Mouse (Mus musculus) embryonic facial prominence, embryonic 14.5 days (tissue): ENCODE results near the gene Ift57. TPM values are rescaled to one million over a fixed set of nuclear protein-coding genes. Genes with fewer than 3 reads are reported as not detected.

Experiments used
- ATAC-seq: fragments of 200-750 bp; cut with Nextera tagmentation; 2 replicates; pipeline ENCODE4 v1.8.0; 2017; ENCODE audit warnings: low read depth, moderate number of reproducible peaks, moderate TSS enrichment
- DNase-seq: peaks from one replicate; pipeline ENCODE4 v3.0.0-alpha.2; 2015; ENCODE audit warnings: low spot score
- H3K27ac ChIP-seq: fragments of 300-500 bp; sonication (generic); replicated peaks from 2 replicates; pipeline ENCODE4 v1.5.1; 2014; ENCODE audit warnings: low read depth, mild to moderate bottlenecking, low read length, moderate library complexity
- H3K27me3 ChIP-seq: fragments of 300-500 bp; sonication (generic); replicated peaks from 2 replicates; pipeline ENCODE4 v1.6.1; 2014; ENCODE audit warnings: low read length; ENCODE audit not compliant: control insufficient read depth, insufficient read depth
- H3K36me3 ChIP-seq: fragments of 300-500 bp; sonication (generic); 2 replicates; pipeline ENCODE4 v1.6.1; 2014; ENCODE audit warnings: low read length, mixed read lengths; ENCODE audit not compliant: control insufficient read depth, insufficient read depth
- H3K4me1 ChIP-seq: fragments of 300-500 bp; sonication (generic); 2 replicates; pipeline ENCODE4 v1.6.1; 2014; ENCODE audit warnings: antibody characterized with exemption, low read length; ENCODE audit not compliant: control insufficient read depth, insufficient read depth
- H3K4me2 ChIP-seq: fragments of 300-500 bp; sonication (generic); 2 replicates; pipeline ENCODE4 v1.6.1; 2014; ENCODE audit warnings: low read depth, mild to moderate bottlenecking, low read length, moderate library complexity, mixed read lengths
- H3K4me3 ChIP-seq: fragments of 300-500 bp; sonication (generic); 2 replicates; pipeline ENCODE4 v1.5.1; 2014; ENCODE audit warnings: low read depth, mild to moderate bottlenecking, low read length
- H3K9ac ChIP-seq: fragments of 300-500 bp; sonication (generic); 2 replicates; pipeline ENCODE4 v1.6.1; 2014; ENCODE audit warnings: low read depth, mild to moderate bottlenecking, low read length, moderate library complexity, mixed read lengths
- H3K9me3 ChIP-seq: fragments of 300-500 bp; sonication (generic); 2 replicates; pipeline ENCODE4 v1.6.1; 2016; ENCODE audit warnings: low read length; ENCODE audit not compliant: control insufficient read depth
- WGBS: fragments of 180-500 bp; shearing (Covaris S2); extraction: QIAGEN DNeasy Blood & Tissue Kit; methylation state at CpG from one replicate; pipeline ENCODE4 v1.1.7; 2014; 5-methylcytosine and 5-hydroxymethylcytosine counted together
- polyA plus RNA-seq: library from polyadenylated mRNA; unstranded; fragments of >200 nt; fragmentation: Nextera tagmentation; extraction: Ambion mirVana; gene quantifications from 2 replicates; pipeline ENCODE4 v1.2.1, GENCODE M21; 2014

Ift57 gene
- polyA plus RNA-seq, 1 experiment from 2014 or later: 31.0 TPM

- Histone ChIP-seq H3K4me3 (no peak overlapping the region), H3K36me3 (no peaks in the 10 kb centered on the region), H3K4me2 (no peak overlapping the region), H3K4me1 (no peaks in the 10 kb centered on the region), H3K9ac (no peak overlapping the region), H3K9me3 (no peaks in the 10 kb centered on the region), H3K27ac (no peak overlapping the region), H3K27me3 (no peaks in the 10 kb centered on the region)
- DNase-seq: no peak
- no peak for ATAC-seq
- 85% methylated on average over 22 of the region's 22 CpGs for WGBS
These were observed 76.3 kb downstream of the Ift57 start for GRCm38 (mm10) chr16:49775002-49775966.

DNA sequence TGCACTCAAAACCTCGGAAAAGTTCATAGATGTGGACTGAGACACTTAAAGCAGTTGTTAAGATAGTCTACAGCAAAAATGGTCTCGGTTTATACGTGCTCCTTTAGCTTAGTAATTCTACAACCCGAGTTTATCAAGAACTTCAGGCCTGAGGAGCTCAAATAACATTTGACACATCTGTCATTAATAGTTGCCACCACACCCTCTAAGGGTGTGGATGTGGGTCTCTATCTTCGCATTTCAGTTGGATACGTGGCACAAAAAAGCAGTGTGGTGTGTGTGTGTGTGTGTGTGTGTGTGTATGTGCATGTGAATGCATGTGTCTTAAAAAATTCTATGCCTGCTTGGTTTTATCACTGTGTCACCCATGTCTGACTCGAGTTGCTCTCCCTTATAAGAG, 77.9 kb downstream of the Ift57 start:
- Histone ChIP-seq H3K27me3 (no peaks in the 10 kb centered on the region), H3K9ac (no peak overlapping the region), H3K9me3 (no peaks in the 10 kb centered on the region), H3K36me3 (no peaks in the 10 kb centered on the region), H3K27ac (no peak overlapping the region), H3K4me3 (no peak overlapping the region), H3K4me2 (no peak overlapping the region), H3K4me1 (no peaks in the 10 kb centered on the region)
- ATAC-seq (no peak), DNase-seq (no peak)
- WGBS: 67% methylated on average over 7 of the region's 7 CpGs

DNA sequence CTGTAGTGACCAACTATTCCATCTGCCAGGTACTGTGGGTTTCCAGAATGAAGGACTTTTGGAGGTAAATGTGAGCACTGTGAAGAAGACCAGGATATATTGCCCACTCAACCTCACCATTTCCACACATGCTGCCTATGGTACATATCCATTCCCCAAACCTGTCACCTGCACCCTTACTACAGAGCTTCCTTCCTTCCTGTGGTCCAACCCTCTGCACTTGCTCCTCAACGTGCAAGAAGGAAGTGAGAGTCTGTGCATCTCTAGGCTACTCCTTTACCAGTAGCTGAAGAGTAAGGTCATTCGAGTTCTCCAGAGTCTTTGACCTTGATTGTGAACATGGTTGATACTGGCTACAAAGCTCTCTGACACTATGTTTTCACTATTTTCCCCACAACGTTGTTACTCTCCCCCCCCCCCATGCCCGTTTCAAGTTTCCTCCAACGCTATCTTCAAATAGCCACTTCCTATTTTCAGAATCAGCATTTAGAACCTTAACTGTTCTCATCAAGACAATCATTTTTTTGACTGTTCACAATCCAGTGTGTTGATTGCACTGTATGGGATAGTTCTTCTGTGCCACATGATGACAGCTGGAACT, 82.6 kb downstream of the Ift57 start:
- Histone ChIP-seq H3K27me3 (no peaks in the 10 kb centered on the region), H3K27ac (no peak overlapping the region), H3K4me2 (no peak overlapping the region), H3K36me3 (no peaks in the 10 kb centered on the region), H3K9ac (no peak overlapping the region), H3K4me1 (no peaks in the 10 kb centered on the region), H3K9me3 (no peaks in the 10 kb centered on the region), H3K4me3 (no peak overlapping the region)
- WGBS: 83% methylated on average over 5 of the region's 5 CpGs
- DNase-seq: no peak
- ATAC-seq: no peak

- Histone ChIP-seq H3K9me3 (no peaks in the 10 kb centered on the region), H3K9ac (no peak overlapping the region)
These were observed 84.3 kb downstream of the Ift57 start for GRCm38 (mm10) chr16:49783369-49783768.

DNA sequence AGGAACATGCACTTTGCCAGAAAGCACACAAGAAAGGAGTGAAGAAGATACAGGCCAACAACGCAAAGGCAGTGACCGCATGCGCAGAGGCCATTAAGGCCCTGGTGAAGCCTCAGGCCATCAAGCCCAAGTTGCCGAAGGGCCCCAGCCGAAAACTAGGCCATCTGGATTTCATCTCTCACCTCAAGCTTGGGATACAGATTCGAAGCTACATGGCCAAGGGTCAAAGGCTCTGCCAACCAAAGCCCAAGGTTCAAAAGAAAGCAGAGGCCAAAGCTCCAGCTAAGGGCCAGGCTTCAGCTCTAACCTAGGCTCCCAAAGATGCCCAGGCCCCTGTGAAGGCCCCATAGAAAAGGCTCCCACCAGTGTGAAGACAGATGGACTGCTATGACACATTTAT, 87.1 kb downstream of the Ift57 start:
- WGBS: 87% methylated on average over 6 of the region's 6 CpGs
- ATAC-seq: no peak
- no peak overlapping the region for H3K9ac ChIP-seq
- H3K27me3 ChIP-seq: no peaks in the 10 kb centered on the region
- H3K27ac ChIP-seq: no peak overlapping the region
- no peaks in the 10 kb centered on the region for H3K9me3 ChIP-seq
- DNase-seq: no peak
- H3K4me2 ChIP-seq: no peak overlapping the region
- no peak overlapping the region for H3K4me3 ChIP-seq
- no peaks in the 10 kb centered on the region for H3K36me3 ChIP-seq
- H3K4me1 ChIP-seq: no peaks in the 10 kb centered on the region

More at GRCm38 (mm10) chr16:49783369-49783768, 84.3 kb downstream of the Ift57 start:
- no peaks in the 10 kb centered on the region for H3K4me1 ChIP-seq
- H3K4me3 ChIP-seq: no peak overlapping the region
- DNase-seq (no peak), ATAC-seq (no peak)
- H3K27me3 ChIP-seq: no peaks in the 10 kb centered on the region
- H3K4me2 ChIP-seq: no peak overlapping the region
- no peak overlapping the region for H3K27ac ChIP-seq
- no peaks in the 10 kb centered on the region for H3K36me3 ChIP-seq

DNA sequence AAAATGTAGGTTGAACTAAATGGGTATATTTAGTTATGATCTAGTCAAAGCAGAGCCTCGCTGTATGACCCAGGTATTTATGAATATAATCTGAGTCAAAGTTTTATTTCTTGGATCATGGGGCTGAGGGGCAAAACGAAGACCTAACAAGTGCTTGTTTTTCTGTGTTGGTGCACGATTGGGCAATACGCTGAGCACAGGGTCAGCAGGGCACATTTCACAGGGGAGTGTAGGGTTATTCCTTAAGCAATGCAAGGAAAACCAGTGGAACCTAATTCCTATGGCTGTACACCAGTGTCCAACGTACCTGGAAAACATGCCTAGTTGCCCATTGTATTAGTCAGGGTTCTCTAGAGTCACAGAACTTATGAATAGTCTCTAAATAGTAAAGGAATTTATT, 88.7 kb downstream of the Ift57 start:
- 87% methylated on average over 5 of the region's 5 CpGs for WGBS
- no peak overlapping the region for H3K9ac ChIP-seq
- DNase-seq (no peak), ATAC-seq (no peak)
- no peaks in the 10 kb centered on the region for H3K9me3 ChIP-seq
- H3K27me3 ChIP-seq: no peaks in the 10 kb centered on the region
- no peaks in the 10 kb centered on the region for H3K36me3 ChIP-seq
- H3K4me3 ChIP-seq: no peak overlapping the region
- no peak overlapping the region for H3K27ac ChIP-seq
- no peaks in the 10 kb centered on the region for H3K4me1 ChIP-seq
- no peak overlapping the region for H3K4me2 ChIP-seq

DNA sequence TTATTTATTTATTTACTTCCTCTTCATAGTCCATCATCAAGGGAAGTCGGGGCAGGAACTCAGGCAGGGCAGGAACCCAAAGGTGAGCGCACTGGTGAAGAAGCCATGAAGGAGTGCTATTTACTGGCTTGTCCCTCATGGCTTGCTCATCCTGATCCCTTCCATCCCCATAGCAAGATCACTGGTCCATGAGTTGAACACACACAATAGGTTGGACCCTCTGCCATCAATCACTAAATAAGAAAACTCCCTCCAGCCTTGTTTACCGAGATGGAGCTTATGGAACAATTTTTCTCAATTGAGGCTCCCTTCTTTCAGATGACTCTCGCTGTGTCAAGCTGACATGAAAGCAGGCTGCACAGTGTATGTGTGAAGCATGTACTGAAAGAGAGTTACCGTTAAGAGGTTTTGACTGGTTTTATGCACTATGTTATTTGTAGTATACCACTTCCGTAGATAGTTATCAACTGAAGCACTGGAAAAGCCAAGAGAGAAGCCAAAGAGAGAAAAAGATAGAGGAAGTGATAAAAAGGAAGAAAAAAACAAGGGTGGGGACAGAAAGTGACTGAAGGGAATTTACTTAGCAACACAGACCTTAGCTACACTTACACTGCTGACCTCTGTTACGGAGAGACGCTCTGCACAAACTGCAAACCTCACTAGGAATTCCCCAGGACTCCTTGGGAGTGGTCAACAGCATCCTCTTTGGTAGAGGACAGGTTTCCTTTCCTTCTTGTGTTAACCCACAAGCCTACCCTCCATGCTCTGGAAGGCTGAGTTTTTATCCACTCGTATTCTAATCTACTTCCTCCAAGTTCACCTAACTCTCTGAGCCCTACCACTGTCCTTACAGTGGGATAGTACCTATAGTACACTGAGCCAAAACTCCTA, 91.8 kb downstream of the Ift57 start:
- 90% methylated on average over 9 of the region's 9 CpGs for WGBS
- DNase-seq (no peak), ATAC-seq (no peak)
- no peaks in the 10 kb centered on the region for H3K9me3 ChIP-seq
- no peaks in the 10 kb centered on the region for H3K27me3 ChIP-seq
- no peak overlapping the region for H3K27ac ChIP-seq
- H3K4me3 ChIP-seq: no peak overlapping the region
- no peak overlapping the region for H3K9ac ChIP-seq
- no peaks in the 10 kb centered on the region for H3K36me3 ChIP-seq
- no peak overlapping the region for H3K4me2 ChIP-seq
- H3K4me1 ChIP-seq: no peaks in the 10 kb centered on the region

DNA sequence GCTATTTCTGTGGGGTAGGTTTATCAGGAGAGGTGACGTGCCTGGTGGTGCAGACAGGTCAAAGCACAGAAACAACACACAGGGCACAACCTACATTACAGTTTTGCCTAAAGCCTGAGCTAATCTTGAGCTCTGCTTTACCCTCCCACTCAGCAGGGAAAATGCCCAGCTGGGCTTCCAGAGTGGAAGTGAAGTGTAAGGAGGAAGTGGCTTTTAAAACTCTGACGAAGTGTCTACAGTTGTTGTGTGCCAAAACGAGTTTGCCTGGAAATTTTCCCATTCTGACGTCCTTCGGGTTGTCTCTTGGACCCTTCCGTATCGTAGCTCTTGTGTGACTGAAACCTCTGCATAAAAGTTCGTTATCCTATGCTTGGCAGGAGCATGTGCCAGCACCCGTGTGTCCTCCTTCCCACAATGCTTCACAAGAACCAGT, 93.4 kb downstream of the Ift57 start:
- Histone ChIP-seq H3K27ac (no peak overlapping the region), H3K9ac (no peak overlapping the region), H3K4me3 (no peak overlapping the region), H3K36me3 (no peaks in the 10 kb centered on the region), H3K4me2 (no peak overlapping the region), H3K27me3 (no peaks in the 10 kb centered on the region), H3K9me3 (no peaks in the 10 kb centered on the region), H3K4me1 (no peaks in the 10 kb centered on the region)
- WGBS: 67% methylated on average over 9 of the region's 9 CpGs
- ATAC-seq (no peak), DNase-seq (no peak)
